Mouse (Mus musculus): ENCODE data around the gene Cdr1.

Gene Cdr1

GRCm38 (mm10) chrX:61185458-61185857 lies at the start of gene Cdr1:
Gene Cdr1, minus strand, starts transcription at chrX:61185558.
- no peak for DNase-seq (ENCODE audit: low spot score)

GRCm38 (mm10) chrX:61185869-61186268 lies 511 bp upstream of the Cdr1 start:
- no peak for DNase-seq (ENCODE audit: low spot score)

GRCm38 (mm10) chrX:61166519-61166918 lies 18.8 kb downstream of the Cdr1 start:
- DNase-seq (ENCODE audit: low spot score), result no peak

- DNase-seq (ENCODE audit: low spot score), result no peak
These were observed 24.1 kb downstream of the Cdr1 start for GRCm38 (mm10) chrX:61161249-61161648.

GRCm38 (mm10) chrX:61154657-61155256 lies 30.6 kb downstream of the Cdr1 start:
- no peak for DNase-seq (ENCODE audit: low spot score)

- DNase-seq (ENCODE audit: low spot score), result no peak
These were observed 31.1 kb downstream of the Cdr1 start for GRCm38 (mm10) chrX:61154246-61154645.

GRCm38 (mm10) chrX:61146569-61146968 lies 38.8 kb downstream of the Cdr1 start:
- DNase-seq (ENCODE audit: low spot score), result no peak

- no peak for DNase-seq (ENCODE audit: low spot score)
These were observed 39.9 kb downstream of the Cdr1 start for GRCm38 (mm10) chrX:61145416-61145815.

GRCm38 (mm10) chrX:61134592-61134991 lies 50.8 kb downstream of the Cdr1 start:
- DNase-seq (ENCODE audit: low spot score), result no peak

Data from yolk sac, embryonic 10.5 days (tissue).